Mouse (Mus musculus) CH12.LX (cell line): ENCODE data around the gene Plp2. TPM values are rescaled to one million over a fixed set of nuclear protein-coding genes. Genes with fewer than 3 reads are reported as not detected.
"Not testable (repeated sequence)": the region's sequence is repeated elsewhere in the genome, so short reads cannot be mapped to it uniquely, and the experiment has no call there.

Experiments
- DNase-seq: peaks from one replicate; pipeline ENCODE4 v3.0.0-alpha.2; 2013; ENCODE audit errors: extremely low read depth
- H3K27ac ChIP-seq: 2 replicates; pipeline ENCODE4 v1.5.1; 2012; ENCODE audit warnings: low read depth, mild to moderate bottlenecking, control low read depth, moderate library complexity; ENCODE audit not compliant: insufficient read depth
- H3K27me3 ChIP-seq: replicated peaks from 2 replicates; pipeline ENCODE3; 2012; ENCODE audit warnings: inconsistent platforms
- H3K36me3 ChIP-seq, 2 experiments: replicated peaks in 1 of 2; 2 replicates each; pipeline versions ENCODE3 to v1.6.1; 2012; ENCODE audit warnings: inconsistent platforms in 1 of 2, low read length in 1 of 2, mild to moderate bottlenecking in 1 of 2, mixed read lengths in 1 of 2, moderate library complexity in 1 of 2; ENCODE audit not compliant: control insufficient read depth in 1 of 2, insufficient read depth in 1 of 2
- H3K4me1 ChIP-seq, 2 experiments: 2 replicates each; pipeline ENCODE4 v1.6.1; 2012; ENCODE audit warnings: inconsistent platforms in 1 of 2, moderate library complexity in 1 of 2; ENCODE audit not compliant: insufficient read depth in 2 of 2, control insufficient read depth in 1 of 2
- H3K4me2 ChIP-seq: 2 replicates; pipeline ENCODE4 v1.6.1; 2012; ENCODE audit warnings: low read depth, mild to moderate bottlenecking, control low read depth; ENCODE audit not compliant: poor library complexity, insufficient read depth, severe bottlenecking
- H3K4me3 ChIP-seq, 3 experiments: fragments of 150-350 bp in 1 of 3; sonication (generic) in 1 of 3; replicated peaks in 1 of 3; 2 replicates each; pipeline versions ENCODE3 to v1.5.1; 2011 to 2012; ENCODE audit warnings: low read depth in 2 of 3, low read length in 2 of 3, mild to moderate bottlenecking in 2 of 3, moderate library complexity in 2 of 3, control low read depth in 1 of 3, improper control_type of control experiment in 1 of 3, inconsistent platforms in 1 of 3, mixed read lengths in 1 of 3; ENCODE audit not compliant: poor library complexity in 1 of 3
- H3K79me2 ChIP-seq: replicated peaks from 2 replicates; pipeline ENCODE4 v1.6.1; 2012; ENCODE audit warnings: mild to moderate bottlenecking, moderate library complexity; ENCODE audit not compliant: control insufficient read depth, poor library complexity, insufficient read depth, severe bottlenecking; ENCODE audit errors: extremely low read depth
- H3K9ac ChIP-seq: 2 replicates; pipeline ENCODE4 v1.6.1; 2012; ENCODE audit warnings: low read depth, mild to moderate bottlenecking, control low read depth, moderate library complexity; ENCODE audit not compliant: insufficient read depth
- H3K9me3 ChIP-seq: replicated peaks from 2 replicates; pipeline ENCODE3; 2012; ENCODE audit warnings: low read length, inconsistent platforms, mixed read lengths
- CHD1 ChIP-seq: IDR thresholded peaks from 2 replicates; pipeline ENCODE4 v1.6.1; 2012; ENCODE audit warnings: low read depth, low read length, improper control_type of control experiment, inconsistent platforms
- ELF1 ChIP-seq: IDR thresholded peaks from 2 replicates; pipeline ENCODE4 v1.6.1; 2014; ENCODE audit warnings: low read depth, mild to moderate bottlenecking, inconsistent platforms, low read length, improper control_type of control experiment
- MYC ChIP-seq: IDR thresholded peaks from 2 replicates; pipeline ENCODE4 v1.6.1; 2011; ENCODE audit warnings: low read depth, mild to moderate bottlenecking, improper control_type of control experiment, low read length
- NRF1 ChIP-seq: IDR thresholded peaks from 2 replicates; pipeline ENCODE4 v1.6.1; 2014; ENCODE audit warnings: low read depth, mild to moderate bottlenecking, inconsistent platforms, low read length, improper control_type of control experiment, moderate library complexity
- POLR2A ChIP-seq: IDR thresholded peaks from 2 replicates; pipeline ENCODE4 v1.6.1; 2011; ENCODE audit warnings: low read depth, mild to moderate bottlenecking, improper control_type of control experiment, low read length
- TBP ChIP-seq: conservative IDR thresholded peaks from 2 replicates; pipeline ENCODE4 v1.6.1; 2011; ENCODE audit warnings: low read depth, low read length, improper control_type of control experiment
- dilution Hi-C: fragments of 300-500 bp; cut with MboI; formaldehyde crosslinking; loops from 2 replicates; pipeline ENCODE4 v1.14.3; 2020; ENCODE audit warnings: low sequenced_read_pairs; ENCODE audit not compliant: extremely low pct_unique_long_range_greater_than_20kb, extremely low pct_ligation_motif_present
- in situ Hi-C: fragments of 300-500 bp; cut with MboI; formaldehyde crosslinking; loops from 3 replicates; pipeline ENCODE4 v1.14.3; 2019; ENCODE audit warnings: low sequenced_read_pairs, low pct_ligation_motif_present, low pct_unique_long_range_greater_than_20kb, mixed read lengths
- polyA plus RNA-seq: library from polyadenylated mRNA; unstranded; fragments of >175 nt; gene quantifications from 2 replicates; pipeline ENCODE4 v1.2.1, GENCODE M21; 2012; ENCODE audit warnings: low read depth; ENCODE audit not compliant: insufficient read length
- total RNA-seq, 2 experiments: library from RNA; depleted of rRNA; stranded (reverse); fragments of 300-350 nt in 1 of 2; fragments of >200 nt in 1 of 2; gene quantifications; 2 replicates each; pipeline ENCODE4 v1.2.3; 2012 to 2014

Gene Plp2
- total and polyA plus RNA-seq, 3 experiments = 163 to 247 (median 173) TPM

DNA sequence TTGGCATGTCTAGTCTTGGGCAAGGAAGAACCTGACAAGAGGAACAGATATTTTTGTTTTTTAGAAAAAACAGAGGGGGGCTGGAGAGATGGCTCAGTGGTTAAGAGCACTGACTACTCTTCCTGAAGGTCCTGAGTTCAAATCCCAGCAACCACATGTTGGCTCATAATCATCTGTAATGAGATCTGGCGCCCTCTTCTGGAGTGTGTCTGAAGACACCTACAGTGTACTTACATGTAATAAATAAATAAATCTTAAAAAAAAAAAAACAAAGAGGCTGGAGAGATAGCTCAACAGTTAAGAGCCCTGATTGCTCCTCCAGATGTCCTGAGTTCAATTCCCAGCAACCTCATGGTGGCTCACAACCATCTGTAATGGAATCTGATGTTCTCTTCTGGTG, 44.9 kb upstream of the Plp2 start:
- H3K9ac ChIP-seq, H3K4me2 ChIP-seq, H3K4me3 ChIP-seq, H3K36me3 ChIP-seq, in situ Hi-C loops, dilution Hi-C loops, H3K4me1 ChIP-seq, H3K79me2 ChIP-seq, H3K27me3 ChIP-seq, H3K27ac ChIP-seq, H3K9me3 ChIP-seq, DNase-seq: not testable (repeated sequence)

DNA sequence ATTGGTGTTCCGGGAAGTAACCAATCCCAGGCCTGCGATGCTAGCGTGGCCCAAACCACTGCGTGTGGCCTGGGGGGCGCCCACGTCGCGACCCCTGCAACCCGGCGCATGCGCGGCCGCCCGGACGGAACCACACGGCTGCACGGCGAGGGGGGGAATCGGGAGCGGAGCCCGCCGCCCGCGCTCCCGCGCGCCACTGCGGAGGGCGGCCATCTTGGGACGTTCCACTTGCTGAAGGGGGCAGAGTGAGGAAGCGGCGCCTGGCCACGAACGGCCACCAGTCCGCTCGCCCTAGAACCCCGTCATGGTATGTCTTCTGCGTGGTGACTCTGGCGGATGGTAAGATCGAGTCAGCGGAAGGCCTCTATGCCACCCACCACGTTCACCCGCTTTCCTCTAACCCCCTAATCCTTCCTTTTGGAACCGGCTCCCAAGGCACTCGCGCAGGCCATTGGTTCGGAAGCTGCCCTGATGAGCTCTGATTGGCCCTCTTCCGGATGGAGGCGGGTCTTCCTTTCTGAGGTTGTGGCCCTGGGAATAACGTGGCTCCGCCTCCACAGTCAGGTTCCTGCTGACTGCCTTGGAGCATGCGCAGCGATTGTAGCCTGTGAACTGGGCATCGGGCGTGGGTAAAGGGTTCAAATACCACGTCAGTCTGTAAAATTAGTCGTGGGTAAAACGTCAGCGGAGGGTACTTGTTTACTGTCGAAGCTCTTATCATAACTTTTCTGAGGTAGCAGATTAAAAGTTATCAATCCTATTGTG, 43.1 kb upstream of the Plp2 start, which contains the start of gene Wdr45:
Gene Wdr45 (plus strand): TSS at position 199 of the 765 bp plus-strand sequence.
- dilution Hi-C loops, H3K4me1 ChIP-seq, H3K36me3 ChIP-seq, in situ Hi-C loops, H3K27me3 ChIP-seq, H3K9me3 ChIP-seq, H3K79me2 ChIP-seq: not testable (repeated sequence)
- Histone ChIP-seq H3K27ac (peak within 1 kb of the TSS; percentile 60), H3K4me2 (peak within 1 kb of the TSS; percentile 46), H3K9ac (peak within 1 kb of the TSS; percentile 76), H3K4me3 (peak within 1 kb of the TSS; percentile 47 to 57 (median 57))
- 0 out of 2 replicates have a peak, but pooled peaks have one; percentile 26 for TF ChIP-seq MYC
- peak; percentile 94 for TF ChIP-seq NRF1
- peak; percentile 72; the same call in 1 of the 2 replicates for TF ChIP-seq CHD1
- TF ChIP-seq ELF1 = peak; percentile 50
- TF ChIP-seq POLR2A = peak; percentile 67
- 0 out of 2 replicates have a peak, but pooled peaks have one; percentile 20 for TF ChIP-seq TBP
- peak; percentile 96 for DNase-seq

DNA sequence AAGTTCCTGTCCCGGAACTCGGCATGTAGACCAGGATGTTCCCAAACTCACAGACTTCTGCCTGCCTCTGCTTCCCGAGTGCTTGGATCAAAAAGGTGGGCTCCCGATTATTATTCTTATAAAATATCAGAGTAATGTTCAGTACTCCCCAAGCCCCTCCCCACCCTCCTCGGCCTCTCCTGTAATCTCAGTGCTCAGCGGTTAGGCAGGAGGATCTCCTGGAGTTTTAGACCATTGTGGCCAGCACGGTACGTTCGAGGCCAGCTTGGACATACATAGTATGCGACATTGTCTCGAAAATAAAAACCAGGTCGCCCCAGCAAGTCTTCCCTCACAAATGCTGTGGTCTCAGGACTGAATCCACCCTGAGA, 42.6 kb upstream of the Plp2 start:
- in situ Hi-C loops, H3K27me3 ChIP-seq, DNase-seq, H3K79me2 ChIP-seq, dilution Hi-C loops, H3K4me1 ChIP-seq, H3K9me3 ChIP-seq, H3K27ac ChIP-seq, H3K36me3 ChIP-seq: not testable (repeated sequence)
- H3K4me2 ChIP-seq = peak overlapping the region; percentile 44; the same call in 1 of the 2 replicates
- H3K4me3 ChIP-seq = peak overlapping the region; percentile 47 to 57 (median 53)
- H3K9ac ChIP-seq = peak overlapping the region; percentile 76; the same call in 1 of the 2 replicates
